Mouse (Mus musculus): ENCODE results near the gene Mlip. TPM values are rescaled to one million over a fixed set of nuclear protein-coding genes. Genes with fewer than 3 reads are reported as not detected.

Mlip gene
- polyA plus RNA-seq, 1 experiment from 2014 or later, result 8.0 TPM

- Histone ChIP-seq H3K4me1 (replicated peaks; ENCODE audit: control insufficient read depth, insufficient read depth, low read length) (no peaks in the 10 kb centered on the region), H3K4me3 (replicated peaks; ENCODE audit: low read length) (no peak overlapping the region), H3K9ac (replicated peaks; ENCODE audit: low read depth, low read length) (no peak overlapping the region), H3K4me2 (ENCODE audit: low read length) (no peak overlapping the region), H3K36me3 (ENCODE audit: control insufficient read depth, insufficient read depth) (no peaks in the 10 kb centered on the region), H3K27ac (ENCODE audit: low read length) (no peak overlapping the region), H3K27me3 (replicated peaks; ENCODE audit: control insufficient read depth, insufficient read depth, low read length) (no peaks in the 10 kb centered on the region), H3K9me3 (ENCODE audit: control insufficient read depth, low read length) (no peaks in the 10 kb centered on the region)
- ATAC-seq, result no peak
- 87% methylated on average over 3 of the region's 3 CpGs for WGBS
Measured at GRCm38 (mm10) chr9:77179486-77179885, 173.3 kb downstream of the Mlip start.

DNA sequence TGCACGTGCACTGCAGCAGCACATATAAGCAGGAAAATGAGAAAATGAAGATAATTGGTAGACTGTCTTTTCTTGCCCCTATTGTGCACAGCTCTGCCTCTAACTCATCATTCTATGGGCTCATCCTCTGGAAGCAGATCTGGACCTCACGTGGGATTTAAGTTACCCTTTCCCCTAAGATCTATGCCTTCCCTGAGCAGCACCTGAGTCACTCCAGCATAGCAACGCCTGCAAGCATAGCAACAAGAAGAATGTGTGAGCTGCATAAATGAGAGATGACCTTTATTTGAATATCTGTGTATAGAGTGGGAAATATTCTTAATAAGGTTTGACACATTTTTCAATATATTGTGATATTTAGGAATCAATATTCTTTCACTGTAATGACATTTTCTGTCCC, 176.9 kb downstream of the Mlip start:
- 74% methylated on average over 3 of the region's 3 CpGs for WGBS
- no peak overlapping the region for H3K4me3 ChIP-seq (replicated peaks; ENCODE audit: low read length)
- H3K27me3 ChIP-seq (replicated peaks; ENCODE audit: control insufficient read depth, insufficient read depth, low read length), result no peaks in the 10 kb centered on the region
- no peak for ATAC-seq
- no peaks in the 10 kb centered on the region for H3K9me3 ChIP-seq (ENCODE audit: control insufficient read depth, low read length)
- H3K36me3 ChIP-seq (ENCODE audit: control insufficient read depth, insufficient read depth), result no peaks in the 10 kb centered on the region
- no peak overlapping the region for H3K27ac ChIP-seq (ENCODE audit: low read length)
- H3K9ac ChIP-seq (replicated peaks; ENCODE audit: low read depth, low read length), result no peak overlapping the region
- H3K4me2 ChIP-seq (ENCODE audit: low read length), result no peak overlapping the region
- H3K4me1 ChIP-seq (replicated peaks; ENCODE audit: control insufficient read depth, insufficient read depth, low read length), result no peaks in the 10 kb centered on the region

GRCm38 (mm10) chr9:77172044-77172443, 180.7 kb downstream of the Mlip start:
- ATAC-seq, result no peak
- H3K9me3 ChIP-seq (ENCODE audit: control insufficient read depth, low read length), result no peaks in the 10 kb centered on the region
- no peak overlapping the region for H3K4me2 ChIP-seq (ENCODE audit: low read length)
- H3K9ac ChIP-seq (replicated peaks; ENCODE audit: low read depth, low read length), result no peak overlapping the region
- no peak overlapping the region for H3K4me3 ChIP-seq (replicated peaks; ENCODE audit: low read length)
- no peaks in the 10 kb centered on the region for H3K36me3 ChIP-seq (ENCODE audit: control insufficient read depth, insufficient read depth)
- no peaks in the 10 kb centered on the region for H3K27me3 ChIP-seq (replicated peaks; ENCODE audit: control insufficient read depth, insufficient read depth, low read length)
- H3K27ac ChIP-seq (ENCODE audit: low read length), result no peak overlapping the region
- no peaks in the 10 kb centered on the region for H3K4me1 ChIP-seq (replicated peaks; ENCODE audit: control insufficient read depth, insufficient read depth, low read length)
- WGBS, result 50% methylated on average over 5 of the region's 5 CpGs

DNA sequence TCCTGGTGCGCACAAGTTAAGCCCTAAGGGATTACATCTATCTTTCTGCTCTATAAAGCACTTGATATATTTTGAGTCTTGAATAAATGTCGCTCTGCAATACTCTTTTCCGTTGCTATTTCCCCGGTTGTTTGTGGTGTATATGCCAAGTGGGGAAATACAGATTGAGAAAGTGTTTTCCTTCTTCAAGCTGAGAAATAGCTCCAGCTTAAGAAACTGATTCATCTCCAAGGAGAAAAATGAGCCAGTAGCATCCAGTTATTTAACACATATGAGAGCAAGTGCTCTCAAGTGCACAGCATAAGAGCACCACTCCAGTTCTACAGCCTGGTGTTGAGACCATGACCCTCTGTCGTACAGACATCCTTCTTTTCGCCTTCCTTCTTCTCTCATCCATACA, 186.9 kb downstream of the Mlip start:
- H3K9me3 ChIP-seq (ENCODE audit: control insufficient read depth, low read length), result no peaks in the 10 kb centered on the region
- no peak overlapping the region for H3K27ac ChIP-seq (ENCODE audit: low read length)

GRCm38 (mm10) chr9:77161764-77162163, 191.0 kb downstream of the Mlip start:
- Histone ChIP-seq H3K9me3 (ENCODE audit: control insufficient read depth, low read length) (no peaks in the 10 kb centered on the region), H3K4me1 (replicated peaks; ENCODE audit: control insufficient read depth, insufficient read depth, low read length) (no peaks in the 10 kb centered on the region), H3K4me2 (ENCODE audit: low read length) (no peak overlapping the region), H3K27me3 (replicated peaks; ENCODE audit: control insufficient read depth, insufficient read depth, low read length) (no peaks in the 10 kb centered on the region), H3K9ac (replicated peaks; ENCODE audit: low read depth, low read length) (no peak overlapping the region), H3K36me3 (ENCODE audit: control insufficient read depth, insufficient read depth) (no peaks in the 10 kb centered on the region), H3K27ac (ENCODE audit: low read length) (no peak overlapping the region), H3K4me3 (replicated peaks; ENCODE audit: low read length) (no peak overlapping the region)
- ATAC-seq, result no peak
- WGBS, result 40% methylated on average over 5 of the region's 5 CpGs

More for the DNA sequence above, 186.9 kb downstream of the Mlip start:
- Histone ChIP-seq H3K9ac (replicated peaks; ENCODE audit: low read depth, low read length) (no peak overlapping the region), H3K4me1 (replicated peaks; ENCODE audit: control insufficient read depth, insufficient read depth, low read length) (no peaks in the 10 kb centered on the region), H3K36me3 (ENCODE audit: control insufficient read depth, insufficient read depth) (no peaks in the 10 kb centered on the region), H3K27me3 (replicated peaks; ENCODE audit: control insufficient read depth, insufficient read depth, low read length) (no peaks in the 10 kb centered on the region), H3K4me3 (replicated peaks; ENCODE audit: low read length) (no peak overlapping the region), H3K4me2 (ENCODE audit: low read length) (no peak overlapping the region)
- ATAC-seq, result no peak
- WGBS, result 81% methylated on average over 6 of the region's 6 CpGs

GRCm38 (mm10) chr9:77160277-77160926, 192.4 kb downstream of the Mlip start:
- Histone ChIP-seq H3K9ac (replicated peaks; ENCODE audit: low read depth, low read length) (no peak overlapping the region), H3K27ac (ENCODE audit: low read length) (no peak overlapping the region), H3K4me1 (replicated peaks; ENCODE audit: control insufficient read depth, insufficient read depth, low read length) (no peaks in the 10 kb centered on the region), H3K4me3 (replicated peaks; ENCODE audit: low read length) (no peak overlapping the region), H3K27me3 (replicated peaks; ENCODE audit: control insufficient read depth, insufficient read depth, low read length) (no peaks in the 10 kb centered on the region), H3K36me3 (ENCODE audit: control insufficient read depth, insufficient read depth) (no peaks in the 10 kb centered on the region), H3K9me3 (ENCODE audit: control insufficient read depth, low read length) (no peaks in the 10 kb centered on the region), H3K4me2 (ENCODE audit: low read length) (no peak overlapping the region)
- 88% methylated on average over 4 of the region's 4 CpGs for WGBS
- no peak for ATAC-seq

DNA sequence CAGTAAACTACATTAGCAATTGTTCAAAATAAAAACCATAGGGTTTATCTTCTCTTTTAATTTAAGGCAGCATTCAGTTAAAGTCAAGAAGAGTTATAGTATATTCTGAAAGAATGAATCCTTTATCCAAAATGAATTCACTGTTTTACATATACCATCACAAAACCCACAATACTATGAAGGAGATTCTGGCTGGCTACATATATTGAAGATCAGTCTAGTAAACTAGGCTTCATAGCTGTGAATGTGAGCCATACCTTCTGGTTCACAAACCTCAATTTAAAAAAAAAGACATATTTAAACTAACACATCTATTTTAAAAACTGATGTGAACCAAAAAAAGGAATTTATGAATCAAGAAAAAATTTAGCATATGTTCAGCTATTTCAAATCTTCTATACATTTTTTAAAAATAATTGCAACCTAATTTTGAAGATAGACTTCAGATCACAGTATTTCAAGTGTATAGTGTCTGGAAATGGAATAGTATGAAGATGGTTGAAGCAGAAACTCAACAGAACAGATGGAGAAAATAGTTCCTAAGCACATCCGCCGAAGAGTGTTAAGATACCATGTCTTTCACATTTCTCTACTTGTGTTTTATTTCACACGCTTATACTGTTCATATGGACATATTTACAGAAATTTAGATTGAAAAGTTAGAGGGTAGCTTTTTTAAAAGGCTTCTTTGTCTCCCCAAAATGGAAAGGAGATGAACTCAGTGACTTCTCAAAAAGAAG, 204.1 kb downstream of the Mlip start:
- Histone ChIP-seq H3K36me3 (ENCODE audit: control insufficient read depth, insufficient read depth) (no peaks in the 10 kb centered on the region), H3K4me1 (replicated peaks; ENCODE audit: control insufficient read depth, insufficient read depth, low read length) (no peaks in the 10 kb centered on the region), H3K27ac (ENCODE audit: low read length) (no peak overlapping the region), H3K4me3 (replicated peaks; ENCODE audit: low read length) (no peak overlapping the region), H3K9me3 (ENCODE audit: control insufficient read depth, low read length) (no peaks in the 10 kb centered on the region), H3K27me3 (replicated peaks; ENCODE audit: control insufficient read depth, insufficient read depth, low read length) (no peaks in the 10 kb centered on the region), H3K9ac (replicated peaks; ENCODE audit: low read depth, low read length) (no peak overlapping the region), H3K4me2 (ENCODE audit: low read length) (no peak overlapping the region)
- ATAC-seq, result peak; percentile 58; the same call in 1 of the 2 replicates
- WGBS, result 82% methylated on average over 3 of the region's 3 CpGs

DNA sequence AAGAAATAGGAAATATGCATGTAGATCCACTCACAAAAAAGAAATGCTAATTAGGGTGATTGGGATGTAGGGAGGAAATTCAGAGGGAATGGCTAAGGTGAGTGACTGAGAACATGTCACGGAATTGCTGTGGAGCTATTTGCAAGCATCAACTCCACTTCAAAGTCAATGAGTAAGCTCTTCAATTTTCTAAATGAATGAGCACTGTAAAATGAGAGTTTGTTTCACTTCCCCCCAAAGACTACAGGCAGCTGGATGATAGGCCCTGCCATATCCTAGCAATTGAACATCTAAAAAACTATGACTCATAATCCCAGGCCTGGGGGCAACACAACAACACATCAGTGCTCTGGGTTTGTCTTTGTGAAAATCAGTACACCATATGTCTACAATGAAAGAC, 233.0 kb downstream of the Mlip start:
- Histone ChIP-seq H3K27me3 (replicated peaks; ENCODE audit: control insufficient read depth, insufficient read depth, low read length) (no peaks in the 10 kb centered on the region), H3K4me3 (replicated peaks; ENCODE audit: low read length) (no peak overlapping the region), H3K9me3 (ENCODE audit: control insufficient read depth, low read length) (no peaks in the 10 kb centered on the region), H3K27ac (ENCODE audit: low read length) (no peak overlapping the region), H3K9ac (replicated peaks; ENCODE audit: low read depth, low read length) (no peak overlapping the region), H3K36me3 (ENCODE audit: control insufficient read depth, insufficient read depth) (no peaks in the 10 kb centered on the region), H3K4me1 (replicated peaks; ENCODE audit: control insufficient read depth, insufficient read depth, low read length) (no peaks in the 10 kb centered on the region), H3K4me2 (ENCODE audit: low read length) (no peak overlapping the region)
- 78% methylated on average over 1 of the region's 1 CpGs for WGBS
- ATAC-seq, result no peak

GRCm38 (mm10) chr9:77096886-77097285, 255.9 kb downstream of the Mlip start:
- no peaks in the 10 kb centered on the region for H3K9me3 ChIP-seq (ENCODE audit: control insufficient read depth, low read length)
- ATAC-seq, result no peak
- H3K27ac ChIP-seq (ENCODE audit: low read length), result no peak overlapping the region
- no peaks in the 10 kb centered on the region for H3K36me3 ChIP-seq (ENCODE audit: control insufficient read depth, insufficient read depth)
- 65% methylated on average over 1 of the region's 1 CpGs for WGBS
- no peaks in the 10 kb centered on the region for H3K4me1 ChIP-seq (replicated peaks; ENCODE audit: control insufficient read depth, insufficient read depth, low read length)
- H3K4me3 ChIP-seq (replicated peaks; ENCODE audit: low read length), result no peak overlapping the region
- H3K9ac ChIP-seq (replicated peaks; ENCODE audit: low read depth, low read length), result no peak overlapping the region
- no peak overlapping the region for H3K4me2 ChIP-seq (ENCODE audit: low read length)
- H3K27me3 ChIP-seq (replicated peaks; ENCODE audit: control insufficient read depth, insufficient read depth, low read length), result no peaks in the 10 kb centered on the region
